Mouse (Mus musculus): Measurements from ENCODE around the gene Nwd2.

GRCm38 (mm10) chr5:63834435-63834834, 185.5 kb downstream of the Nwd2 start:
- TF ChIP-seq CTCF (IDR thresholded peaks at IDR 0.05; ENCODE audit: borderline replicate concordance, extremely low read depth, insufficient read depth, insufficient read length) (no peak), POLR2A (IDR thresholded peaks at IDR 0.05; ENCODE audit: borderline replicate concordance, extremely low read depth, insufficient read depth, insufficient read length, poor library complexity, severe bottlenecking) (no peak)

Data from brain, embryonic 14.5 days (tissue).